Mouse (Mus musculus) adrenal gland, postnatal 25 days (tissue): Measurements from ENCODE around the gene Plekho2. TPM values are rescaled to one million over a fixed set of nuclear protein-coding genes. Genes with fewer than 3 reads are reported as not detected.

Experiments
- DNase-seq: peaks from one replicate; pipeline ENCODE4 v3.0.0; 2021; ENCODE audit warnings: mixed read lengths
- total RNA-seq: library from RNA; stranded (reverse); gene quantifications from 2 replicates; pipeline ENCODE4 v1.2.3, GENCODE M21; 2021

Plekho2 gene
- total RNA-seq, 1 experiment from 2014 or later: 64.5 TPM

- no peak for DNase-seq
Measured at GRCm38 (mm10) chr9:65552711-65553110, 27.1 kb downstream of the Plekho2 start.

DNA sequence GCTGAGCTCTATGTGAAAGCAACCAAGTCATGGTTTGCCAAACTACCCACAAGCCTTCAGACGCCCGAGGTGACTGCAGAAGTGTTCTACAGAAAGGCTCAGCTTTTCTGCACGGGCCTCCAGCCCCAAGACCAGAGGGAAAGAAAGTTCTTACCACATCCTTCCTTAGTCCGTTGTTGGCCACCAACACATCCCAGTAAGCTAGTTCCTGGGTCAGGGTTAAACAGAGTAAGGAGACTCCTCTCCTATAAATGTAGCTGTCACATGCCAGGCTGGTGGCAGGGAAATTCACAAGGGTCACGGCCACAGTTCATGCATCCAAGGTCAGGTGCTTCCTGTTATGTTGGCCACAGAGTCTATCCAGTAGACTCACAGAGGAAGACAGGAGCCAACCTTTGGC is 27.7 kb downstream of the Plekho2 start:
- peak; percentile 46 for DNase-seq

- DNase-seq: peak; percentile 59
Measured at GRCm38 (mm10) chr9:65551035-65551434, 28.8 kb downstream of the Plekho2 start.

GRCm38 (mm10) chr9:65550079-65550831 is 29.6 kb downstream of the Plekho2 start:
- DNase-seq: no peak

DNA sequence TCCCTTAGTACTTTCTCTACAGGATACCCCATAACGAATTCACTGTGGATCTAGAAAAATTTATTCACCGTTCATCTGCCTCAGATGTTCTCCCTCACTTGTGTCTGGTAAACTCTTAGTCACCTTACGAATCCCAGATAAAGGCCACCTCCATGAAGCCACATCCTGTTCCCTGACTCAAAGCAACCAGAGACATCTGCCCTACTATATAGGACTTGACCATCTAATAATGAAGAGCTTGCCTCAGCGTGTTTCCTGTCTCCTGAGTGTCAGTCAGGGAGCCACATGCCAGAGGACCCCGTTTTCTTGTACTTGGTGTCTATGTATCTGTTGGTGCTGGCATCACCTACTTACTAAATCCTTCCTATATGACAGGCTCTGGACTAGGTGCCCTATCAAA is 30.2 kb downstream of the Plekho2 start:
- no peak for DNase-seq

DNA sequence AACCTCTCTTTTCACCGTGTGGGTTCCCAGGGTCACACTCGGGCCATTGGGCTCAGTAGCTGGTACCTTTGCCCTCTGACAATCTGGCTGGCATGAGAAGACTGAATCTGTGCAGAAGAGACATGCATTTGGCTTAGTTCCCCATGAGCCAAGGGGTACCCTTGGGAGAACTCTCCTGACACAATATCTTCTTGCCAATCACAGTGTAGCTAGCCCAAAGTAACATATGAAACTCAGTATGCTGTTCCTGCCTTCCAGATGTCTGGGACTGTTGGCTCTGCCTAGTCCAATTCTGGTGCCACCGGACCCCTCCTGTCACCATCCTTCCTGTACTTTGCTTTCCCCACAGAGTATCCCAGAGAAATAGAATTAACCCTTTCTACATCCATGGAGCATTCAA is 30.7 kb downstream of the Plekho2 start:
- DNase-seq: no peak

DNA sequence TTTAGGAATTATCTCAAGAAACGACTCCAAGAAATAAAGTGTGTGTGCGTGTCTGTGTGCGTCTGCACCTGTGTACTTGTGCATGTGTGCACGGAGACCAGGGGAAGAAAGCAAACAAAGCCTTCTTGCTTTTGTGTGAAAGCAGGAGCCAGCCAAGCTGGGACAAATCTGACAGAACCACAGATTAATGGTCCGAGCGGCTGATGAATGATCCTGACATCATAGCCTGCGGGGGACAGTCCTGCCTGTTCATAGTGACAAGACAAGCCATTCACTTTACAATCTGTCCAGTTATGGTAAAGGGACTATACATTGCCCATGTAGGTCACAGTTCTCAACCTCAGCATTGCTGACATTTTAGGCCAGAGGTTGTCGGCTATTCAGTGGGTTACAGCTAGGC is 31.5 kb downstream of the Plekho2 start:
- DNase-seq: peak; percentile 38

- DNase-seq: peak; percentile 24
Measured at GRCm38 (mm10) chr9:65547844-65548243, 32.0 kb downstream of the Plekho2 start.

DNA sequence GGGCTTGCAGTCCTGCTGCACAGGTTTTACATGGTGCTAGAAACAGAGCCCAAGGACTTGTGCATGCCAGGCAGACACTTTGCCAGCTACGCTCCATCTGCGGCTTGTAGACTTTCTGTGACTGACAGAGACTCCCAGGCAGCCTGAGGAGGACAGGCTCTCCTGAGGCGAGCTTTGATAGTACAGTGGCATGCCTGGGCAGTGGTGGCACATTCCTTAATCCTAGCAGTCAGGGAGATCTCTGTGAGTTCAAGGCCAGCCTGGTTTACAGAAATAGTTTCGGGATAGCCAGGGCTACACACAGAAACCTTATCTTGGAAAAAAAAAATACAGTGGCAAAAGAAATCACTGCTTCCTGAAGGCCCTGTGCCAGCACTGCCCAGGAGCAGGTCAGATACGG is 32.7 kb downstream of the Plekho2 start:
- peak; percentile 28 for DNase-seq

DNA sequence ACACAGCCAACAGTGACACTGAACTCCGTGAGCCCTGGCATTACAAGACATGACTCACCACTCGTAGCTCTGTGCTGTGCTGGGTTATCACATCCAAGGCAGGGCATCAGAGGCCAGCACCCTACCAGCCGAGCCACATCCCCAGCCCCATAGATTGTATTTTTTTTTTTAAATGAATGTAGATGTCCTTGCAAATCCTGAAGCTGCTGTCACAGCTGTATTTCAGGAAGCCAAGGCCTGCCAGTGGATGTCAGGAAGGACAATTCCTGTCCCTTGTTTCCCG is 33.5 kb downstream of the Plekho2 start:
- peak; percentile 61 for DNase-seq

- DNase-seq: no peak
Measured at GRCm38 (mm10) chr9:65545635-65546412, 34.0 kb downstream of the Plekho2 start.

DNA sequence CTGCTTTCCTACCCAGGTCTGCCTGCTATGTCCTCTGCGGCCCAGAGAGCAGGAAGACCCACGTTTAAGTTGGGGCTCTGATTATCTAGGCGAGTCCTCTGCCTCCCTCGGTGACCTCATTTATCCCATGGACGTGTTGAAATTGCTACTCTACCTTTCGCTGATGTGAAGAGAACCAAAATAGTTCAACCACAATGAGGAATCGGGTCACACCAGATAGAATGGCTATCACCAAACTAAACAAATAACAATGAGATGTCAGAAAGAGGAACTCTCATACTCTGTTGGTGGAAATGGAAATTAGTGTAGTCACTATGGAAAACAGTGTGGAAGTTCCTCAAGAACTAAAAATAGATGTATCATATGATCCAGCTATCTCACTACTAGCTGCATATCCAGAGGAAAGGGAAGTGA is 37.7 kb downstream of the Plekho2 start:
- no peak for DNase-seq

GRCm38 (mm10) chr9:65541126-65542068 is 38.4 kb downstream of the Plekho2 start:
- peak; percentile 57 for DNase-seq

GRCm38 (mm10) chr9:65539697-65540096 is 40.1 kb downstream of the Plekho2 start:
- no peak for DNase-seq

DNA sequence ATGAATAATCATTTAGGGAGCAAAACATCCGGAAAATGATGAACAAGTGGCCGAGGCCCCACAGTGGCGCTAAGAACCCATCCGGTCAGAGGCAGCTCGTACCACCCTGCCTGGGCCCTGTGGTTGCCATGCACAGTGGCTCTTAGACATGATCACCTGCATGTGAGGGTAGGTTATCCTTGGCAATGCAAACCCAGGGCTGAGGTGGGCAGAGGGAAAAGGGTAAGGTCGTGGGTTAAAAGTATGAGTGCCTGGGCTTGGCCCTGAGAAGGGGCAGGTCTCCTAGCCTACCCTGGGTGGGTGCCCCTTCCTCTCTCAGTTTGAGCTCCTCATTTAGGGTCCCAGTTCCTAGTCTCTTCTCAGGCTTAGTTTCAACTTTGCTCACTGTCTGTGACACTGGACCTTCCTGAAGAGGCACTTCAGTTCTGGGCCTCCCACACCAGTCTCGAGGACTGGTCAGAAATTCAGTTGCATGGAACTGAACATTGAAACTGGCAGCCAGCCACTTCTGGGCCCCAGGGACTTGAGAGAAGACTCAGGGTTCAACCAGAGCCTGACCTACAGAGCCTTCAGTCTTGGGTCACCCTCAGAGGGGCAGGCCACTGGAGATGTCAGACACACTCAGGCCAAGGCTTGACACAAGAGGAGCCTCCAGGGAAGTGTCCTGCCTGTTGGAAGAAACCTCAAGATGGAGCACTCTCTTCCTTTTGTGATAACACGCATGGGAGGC is 41.8 kb downstream of the Plekho2 start:
- DNase-seq: peak; percentile 34

DNA sequence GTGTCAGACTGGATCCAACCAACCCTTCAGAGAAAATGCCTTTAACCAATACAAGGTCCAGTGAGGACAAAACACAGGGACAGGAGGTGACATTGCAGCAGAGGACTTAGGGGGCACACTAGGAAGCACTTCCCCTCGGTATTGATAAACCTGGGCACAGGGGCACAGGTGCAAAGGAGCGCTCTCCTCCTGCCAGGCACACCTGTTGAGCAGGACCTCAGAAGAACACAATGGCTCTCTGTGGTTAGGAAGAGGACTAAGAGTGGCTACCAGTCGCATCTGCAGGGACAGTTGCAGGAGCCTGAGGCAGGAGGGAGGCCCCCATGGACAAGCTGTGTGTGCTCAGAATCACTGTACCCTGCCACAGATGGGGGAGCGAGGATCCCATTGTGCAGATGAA is 43.3 kb downstream of the Plekho2 start:
- DNase-seq: no peak

- DNase-seq: no peak
Measured at GRCm38 (mm10) chr9:65535789-65536469, 43.9 kb downstream of the Plekho2 start.

DNA sequence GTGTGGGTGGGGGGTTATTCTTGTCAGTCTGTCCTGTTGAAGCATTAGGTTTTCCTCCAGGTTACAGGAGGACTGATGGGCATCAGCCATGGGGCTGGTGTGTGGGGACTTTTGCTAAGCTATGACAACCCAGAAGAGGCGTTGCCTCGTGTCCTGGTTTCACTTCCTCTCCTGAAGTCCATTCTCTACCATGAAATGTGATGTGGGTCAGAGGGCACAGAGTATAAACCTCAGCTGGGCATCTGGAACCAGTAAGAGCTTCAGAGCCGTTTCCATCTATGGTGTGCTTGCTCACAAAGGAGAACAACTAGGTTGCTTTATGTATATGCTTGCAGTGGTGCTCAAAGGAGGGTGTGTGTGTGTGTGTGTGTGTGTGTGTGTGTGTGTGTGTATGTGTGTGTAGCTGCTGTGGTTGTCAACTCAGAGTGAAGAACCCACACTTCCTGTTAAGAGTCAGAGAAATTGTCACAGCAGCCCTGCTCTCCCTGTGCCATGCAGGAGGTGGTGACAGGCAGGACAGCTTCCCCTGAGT is 44.6 kb downstream of the Plekho2 start:
- no peak for DNase-seq

DNA sequence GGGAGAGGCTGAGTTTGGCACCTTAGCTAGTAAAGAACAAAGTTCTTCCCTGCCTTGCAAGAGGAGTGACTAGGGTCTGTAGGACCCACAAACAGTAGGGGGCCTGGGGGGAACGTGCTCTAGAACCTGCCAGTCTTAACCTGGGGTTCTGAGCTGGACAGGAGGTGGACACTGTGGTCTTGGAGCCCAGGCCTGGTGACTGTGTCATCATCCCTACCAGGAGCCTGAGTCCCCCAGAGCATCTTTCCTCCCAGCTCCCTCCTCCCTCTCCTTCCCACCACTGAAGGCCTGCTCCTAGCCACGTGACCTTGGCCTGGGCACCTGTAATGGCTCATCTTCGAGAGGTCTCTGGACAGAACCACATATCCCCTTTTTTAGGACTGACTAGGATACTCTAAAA is 45.7 kb downstream of the Plekho2 start:
- DNase-seq: no peak

- DNase-seq: no peak
Measured at GRCm38 (mm10) chr9:65532986-65533385, 46.9 kb downstream of the Plekho2 start.

GRCm38 (mm10) chr9:65531283-65531682 is 48.6 kb downstream of the Plekho2 start:
- no peak for DNase-seq
